Mouse (Mus musculus): Measurements from ENCODE around the gene Pex13. TPM values are rescaled to one million over a fixed set of nuclear protein-coding genes. Genes with fewer than 3 reads are reported as not detected.

Gene Pex13
- polyA plus RNA-seq (2015; fragmentation: Nextera tagmentation; extraction: Ambion mirVana) = 24.1 and 29.1 TPM in 2 replicates

DNA sequence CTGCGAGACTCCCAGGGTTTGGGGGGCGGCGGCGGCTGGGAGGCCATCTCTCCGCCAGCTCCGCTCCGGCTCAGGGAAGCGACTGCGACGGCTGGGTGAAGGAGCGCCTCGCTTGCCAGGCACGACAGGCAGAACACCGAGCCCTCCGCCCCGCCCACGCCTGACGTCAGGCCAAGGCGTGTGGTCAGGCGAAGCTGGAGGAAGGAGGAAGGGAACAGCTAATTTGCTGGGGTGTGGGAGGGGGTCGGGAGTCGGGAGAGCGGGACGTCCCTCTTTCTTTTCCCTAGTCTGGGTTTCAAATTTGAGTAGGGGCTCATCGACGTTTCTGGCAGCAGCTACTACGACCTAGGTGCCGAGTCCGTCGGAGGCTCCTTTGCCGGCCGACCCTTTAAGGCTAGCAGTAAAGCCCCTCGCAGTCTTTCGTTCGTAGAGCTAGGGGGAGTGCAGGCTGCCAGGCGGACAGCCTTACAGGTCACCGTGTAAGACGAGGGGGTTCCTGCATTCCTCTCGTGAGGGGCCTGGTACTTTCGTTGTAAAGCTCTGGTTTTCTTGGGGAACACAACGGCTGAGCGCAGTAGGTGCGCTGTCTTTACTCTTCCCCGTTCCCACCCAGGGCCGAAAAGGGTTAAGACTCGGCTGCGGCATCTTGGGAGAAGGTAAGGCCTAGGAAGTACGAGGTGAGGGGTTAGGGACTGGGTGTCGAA is at the start of gene Pex13:
Pex13 (minus strand) TSS at position 162 of the 704 bp plus-strand sequence.
- ATAC-seq (replicated peaks; ENCODE audit: extremely low read depth, insufficient read depth, low FRiP score) = peak; percentile 97

DNA sequence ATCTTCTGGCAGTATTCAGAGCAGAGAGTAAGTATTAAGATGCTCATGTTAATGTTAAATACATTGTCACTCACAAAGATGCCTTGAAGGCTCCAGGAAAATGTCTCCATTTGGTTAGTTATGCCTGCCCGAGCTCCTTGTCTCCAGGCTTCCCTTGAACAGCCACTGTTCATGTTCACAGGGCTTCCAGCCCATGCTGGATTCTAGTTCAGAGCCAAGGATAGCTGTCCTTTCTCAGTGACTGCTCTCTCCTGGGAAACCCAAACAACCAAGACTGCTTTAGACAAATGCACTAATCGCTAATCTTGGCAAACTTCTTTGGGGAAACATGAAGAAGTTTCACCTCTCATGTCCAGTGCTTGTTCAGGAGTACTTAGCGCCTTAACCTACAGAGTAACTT is 46.5 kb upstream of the Pex13 start:
- peaks cover 53% of the 10 kb centered on the region for H3K36me3 ChIP-seq (ENCODE audit: control insufficient read depth, insufficient read depth)
- no peaks in the 10 kb centered on the region for H3K9me3 ChIP-seq (replicated peaks; ENCODE audit: control insufficient read depth, low read length)
- no peak overlapping the region for H3K9ac ChIP-seq (ENCODE audit: low read length)
- no peak overlapping the region for H3K4me2 ChIP-seq (ENCODE audit: low read depth, low read length)
- H3K4me1 ChIP-seq (ENCODE audit: control insufficient read depth, insufficient read depth, low read length) = no peaks in the 10 kb centered on the region
- no peak overlapping the region for H3K27ac ChIP-seq (ENCODE audit: low read length)
- no peak overlapping the region for H3K4me3 ChIP-seq (ENCODE audit: low read length)
- ATAC-seq (replicated peaks; ENCODE audit: extremely low read depth, insufficient read depth, low FRiP score) = no peak
- no peaks in the 10 kb centered on the region for H3K27me3 ChIP-seq (ENCODE audit: control insufficient read depth, insufficient read depth, low read length)
- 97% methylated on average over 3 of the region's 3 CpGs for WGBS

More for the DNA sequence above, at the start of gene Pex13:
- Histone ChIP-seq H3K9ac (ENCODE audit: low read length) (peak within 1 kb of the TSS; percentile 96), H3K4me1 (ENCODE audit: control insufficient read depth, insufficient read depth, low read length) (peaks cover 6% of the 10 kb centered on the region), H3K27me3 (ENCODE audit: control insufficient read depth, insufficient read depth, low read length) (no peaks in the 10 kb centered on the region), H3K27ac (ENCODE audit: low read length) (peak within 1 kb of the TSS; percentile 95), H3K4me3 (ENCODE audit: low read length) (peak within 1 kb of the TSS; percentile 99), H3K4me2 (ENCODE audit: low read depth, low read length) (peak within 1 kb of the TSS; percentile 83), H3K36me3 (ENCODE audit: control insufficient read depth, insufficient read depth) (no peaks in the 10 kb centered on the region; the same call in 1 of the 2 replicates), H3K9me3 (replicated peaks; ENCODE audit: control insufficient read depth, low read length) (no peaks in the 10 kb centered on the region)
- under 1% methylated on average over 49 of the region's 49 CpGs for WGBS

DNA sequence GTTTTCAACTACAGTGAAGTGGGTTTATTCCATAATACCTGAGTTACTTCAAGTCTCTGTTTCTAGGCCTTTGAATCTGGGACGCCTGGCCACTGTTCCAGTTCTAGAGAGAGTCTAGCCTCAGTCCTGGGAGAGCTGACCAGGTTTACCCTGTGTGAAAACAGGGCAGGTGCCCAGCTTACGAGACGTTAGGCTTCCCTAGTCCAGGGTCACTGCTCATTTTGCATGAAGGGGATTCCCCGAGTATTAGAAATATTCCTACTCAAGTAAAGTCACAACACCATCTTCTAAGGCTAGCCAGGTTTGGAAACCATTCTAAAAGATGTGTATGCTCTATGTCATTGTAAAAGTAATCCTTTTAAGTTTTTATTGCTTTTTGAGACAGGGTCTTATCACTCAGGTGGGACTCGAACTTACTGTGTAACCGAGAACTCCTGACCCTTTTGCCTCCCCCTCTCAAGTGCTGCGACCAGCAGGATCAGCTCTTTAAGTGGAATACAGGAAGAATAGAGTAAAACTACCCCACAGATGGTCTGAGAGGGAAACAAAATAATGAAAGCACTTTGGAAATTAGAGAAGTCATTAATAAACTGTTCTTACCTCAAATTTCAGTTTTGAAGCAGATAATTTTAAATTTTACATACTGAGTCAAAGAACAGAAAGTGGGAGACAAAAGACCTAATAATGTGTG is 39.0 kb upstream of the Pex13 start:
- peaks cover 22% of the 10 kb centered on the region for H3K36me3 ChIP-seq (ENCODE audit: control insufficient read depth, insufficient read depth)
- WGBS = 85% methylated on average over 7 of the region's 7 CpGs
- H3K9me3 ChIP-seq (replicated peaks; ENCODE audit: control insufficient read depth, low read length) = no peaks in the 10 kb centered on the region
- no peak overlapping the region for H3K4me2 ChIP-seq (ENCODE audit: low read depth, low read length)
- H3K27ac ChIP-seq (ENCODE audit: low read length) = no peak overlapping the region
- H3K9ac ChIP-seq (ENCODE audit: low read length) = no peak overlapping the region
- no peak overlapping the region for H3K4me3 ChIP-seq (ENCODE audit: low read length)
- H3K27me3 ChIP-seq (ENCODE audit: control insufficient read depth, insufficient read depth, low read length) = no peaks in the 10 kb centered on the region
- H3K4me1 ChIP-seq (ENCODE audit: control insufficient read depth, insufficient read depth, low read length) = no peaks in the 10 kb centered on the region
- ATAC-seq (replicated peaks; ENCODE audit: extremely low read depth, insufficient read depth, low FRiP score) = no peak

GRCm38 (mm10) chr11:23701831-23702230 is 36.1 kb upstream of the Pex13 start:
- 90% methylated on average over 3 of the region's 3 CpGs for WGBS
- Histone ChIP-seq H3K4me3 (ENCODE audit: low read length) (no peak overlapping the region), H3K9ac (ENCODE audit: low read length) (no peak overlapping the region), H3K27me3 (ENCODE audit: control insufficient read depth, insufficient read depth, low read length) (no peaks in the 10 kb centered on the region), H3K9me3 (replicated peaks; ENCODE audit: control insufficient read depth, low read length) (no peaks in the 10 kb centered on the region), H3K4me2 (ENCODE audit: low read depth, low read length) (no peak overlapping the region), H3K4me1 (ENCODE audit: control insufficient read depth, insufficient read depth, low read length) (no peaks in the 10 kb centered on the region), H3K36me3 (ENCODE audit: control insufficient read depth, insufficient read depth) (peaks cover 8% of the 10 kb centered on the region), H3K27ac (ENCODE audit: low read length) (no peak overlapping the region)
- no peak for ATAC-seq (replicated peaks; ENCODE audit: extremely low read depth, insufficient read depth, low FRiP score)

DNA sequence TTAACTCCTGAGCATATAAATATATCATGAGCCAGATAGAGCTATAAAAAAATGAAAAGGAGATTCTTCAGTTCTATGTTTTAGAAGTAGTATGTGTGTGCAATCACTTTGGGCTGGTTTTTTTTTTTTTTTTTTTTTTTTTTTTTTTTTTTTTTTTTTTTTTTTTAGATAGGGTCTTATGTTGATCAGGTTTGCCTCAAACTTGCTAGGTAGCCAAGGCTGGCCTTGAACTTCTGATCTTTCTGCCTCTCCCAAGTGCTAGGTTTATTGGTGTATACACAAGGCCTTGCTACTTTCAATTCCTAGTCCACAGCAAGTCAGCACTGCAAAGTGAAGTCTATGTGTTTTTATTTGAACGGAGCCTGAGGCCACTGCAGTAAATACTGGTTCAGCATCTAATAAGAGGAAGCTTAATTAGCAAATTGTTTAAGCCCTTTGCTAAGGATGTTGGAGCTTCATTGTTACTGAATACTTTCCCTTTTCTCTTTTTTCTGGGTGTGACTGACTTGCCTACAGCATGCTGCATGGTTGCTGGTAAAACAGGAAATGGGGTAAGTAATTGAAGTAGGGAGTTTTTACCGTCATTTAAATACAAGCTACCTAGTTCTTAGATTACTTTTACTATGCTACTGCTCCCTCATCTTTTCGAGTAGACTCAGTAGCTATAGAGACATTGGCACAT is 33.8 kb upstream of the Pex13 start:
- WGBS = 68% methylated on average over 3 of the region's 3 CpGs
- Histone ChIP-seq H3K27ac (ENCODE audit: low read length) (no peak overlapping the region), H3K4me1 (ENCODE audit: control insufficient read depth, insufficient read depth, low read length) (no peaks in the 10 kb centered on the region), H3K4me3 (ENCODE audit: low read length) (no peak overlapping the region), H3K27me3 (ENCODE audit: control insufficient read depth, insufficient read depth, low read length) (no peaks in the 10 kb centered on the region), H3K9ac (ENCODE audit: low read length) (no peak overlapping the region), H3K36me3 (ENCODE audit: control insufficient read depth, insufficient read depth) (peaks cover 5% of the 10 kb centered on the region; the same call in 1 of the 2 replicates), H3K4me2 (ENCODE audit: low read depth, low read length) (no peak overlapping the region), H3K9me3 (replicated peaks; ENCODE audit: control insufficient read depth, low read length) (no peaks in the 10 kb centered on the region)
- ATAC-seq (replicated peaks; ENCODE audit: extremely low read depth, insufficient read depth, low FRiP score) = no peak

DNA sequence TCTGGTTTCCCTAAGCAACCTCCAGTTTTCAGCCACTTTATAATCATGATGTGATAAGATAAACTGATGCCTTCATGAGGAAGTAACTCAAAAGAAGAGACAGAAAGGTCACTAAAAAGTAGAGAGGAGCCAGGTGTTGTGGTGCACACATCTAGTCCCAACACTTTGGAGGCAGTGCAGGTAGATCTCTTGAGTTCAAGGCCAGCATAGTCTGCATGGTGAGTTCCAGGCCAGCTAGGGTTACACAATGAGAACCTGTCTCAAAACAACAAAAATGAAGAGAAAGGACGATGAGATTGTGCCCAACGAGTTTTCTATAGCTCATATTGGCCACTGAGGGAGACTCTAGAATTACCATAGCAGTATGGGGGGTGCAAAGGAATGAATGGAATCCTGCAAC is 32.8 kb upstream of the Pex13 start:
- Histone ChIP-seq H3K4me2 (ENCODE audit: low read depth, low read length) (no peak overlapping the region), H3K36me3 (ENCODE audit: control insufficient read depth, insufficient read depth) (peaks cover 3% of the 10 kb centered on the region; the same call in 1 of the 2 replicates), H3K4me3 (ENCODE audit: low read length) (no peak overlapping the region), H3K9me3 (replicated peaks; ENCODE audit: control insufficient read depth, low read length) (no peaks in the 10 kb centered on the region), H3K4me1 (ENCODE audit: control insufficient read depth, insufficient read depth, low read length) (no peaks in the 10 kb centered on the region), H3K9ac (ENCODE audit: low read length) (no peak overlapping the region), H3K27me3 (ENCODE audit: control insufficient read depth, insufficient read depth, low read length) (no peaks in the 10 kb centered on the region), H3K27ac (ENCODE audit: low read length) (no peak overlapping the region)
- WGBS = 80% methylated on average over 2 of the region's 2 CpGs
- ATAC-seq (replicated peaks; ENCODE audit: extremely low read depth, insufficient read depth, low FRiP score) = no peak

DNA sequence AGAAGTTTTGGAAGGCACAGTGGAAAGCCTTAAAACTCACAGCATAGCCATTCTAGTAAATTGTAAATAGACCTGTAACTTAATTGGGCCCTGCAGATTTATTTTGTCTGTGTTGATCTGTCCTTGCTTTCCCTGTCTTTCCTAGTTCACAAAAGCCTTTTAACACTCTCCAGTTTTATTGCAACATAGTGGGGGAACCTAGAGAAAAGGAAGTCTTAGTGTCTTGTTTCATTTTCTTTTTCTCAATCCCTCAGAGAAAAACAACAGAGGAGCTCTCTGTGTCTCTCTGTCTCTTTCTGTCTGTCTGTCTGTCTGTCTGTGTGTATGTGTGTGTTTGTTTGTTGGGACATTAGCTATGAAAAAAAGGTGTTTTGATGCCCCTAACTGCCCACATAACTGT is 30.1 kb upstream of the Pex13 start:
- Histone ChIP-seq H3K9me3 (replicated peaks; ENCODE audit: control insufficient read depth, low read length) (no peaks in the 10 kb centered on the region), H3K36me3 (ENCODE audit: control insufficient read depth, insufficient read depth) (no peaks in the 10 kb centered on the region), H3K4me3 (ENCODE audit: low read length) (no peak overlapping the region), H3K4me2 (ENCODE audit: low read depth, low read length) (no peak overlapping the region), H3K27ac (ENCODE audit: low read length) (no peak overlapping the region), H3K9ac (ENCODE audit: low read length) (no peak overlapping the region), H3K4me1 (ENCODE audit: control insufficient read depth, insufficient read depth, low read length) (no peaks in the 10 kb centered on the region), H3K27me3 (ENCODE audit: control insufficient read depth, insufficient read depth, low read length) (no peaks in the 10 kb centered on the region)
- no peak for ATAC-seq (replicated peaks; ENCODE audit: extremely low read depth, insufficient read depth, low FRiP score)

DNA sequence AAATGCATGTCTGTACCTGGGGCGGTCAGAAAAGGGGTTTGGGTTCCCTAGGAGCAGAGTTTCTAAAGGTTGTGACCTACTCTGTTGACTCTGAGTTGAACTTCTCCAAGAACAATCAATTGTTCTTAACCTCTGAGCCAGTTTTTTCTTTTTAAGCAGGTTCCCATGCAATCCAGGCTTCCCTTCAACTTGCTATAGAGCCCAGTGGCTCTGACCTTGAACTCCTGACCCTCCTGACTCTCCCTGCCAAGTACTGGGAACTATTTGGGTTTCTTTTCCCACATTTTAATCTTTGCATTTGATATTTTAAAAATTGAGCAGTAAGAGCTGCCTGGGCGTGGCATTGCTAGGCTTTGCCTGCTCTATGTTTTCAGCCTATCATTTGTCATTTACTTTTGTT is 27.5 kb upstream of the Pex13 start:
- no peak overlapping the region for H3K4me2 ChIP-seq (ENCODE audit: low read depth, low read length)
- H3K36me3 ChIP-seq (ENCODE audit: control insufficient read depth, insufficient read depth) = no peaks in the 10 kb centered on the region; the same call in 1 of the 2 replicates
- no peaks in the 10 kb centered on the region for H3K9me3 ChIP-seq (replicated peaks; ENCODE audit: control insufficient read depth, low read length)
- WGBS = 91% methylated on average over 2 of the region's 2 CpGs
- no peak overlapping the region for H3K4me3 ChIP-seq (ENCODE audit: low read length)
- H3K4me1 ChIP-seq (ENCODE audit: control insufficient read depth, insufficient read depth, low read length) = no peaks in the 10 kb centered on the region
- no peak for ATAC-seq (replicated peaks; ENCODE audit: extremely low read depth, insufficient read depth, low FRiP score)
- no peaks in the 10 kb centered on the region for H3K27me3 ChIP-seq (ENCODE audit: control insufficient read depth, insufficient read depth, low read length)
- no peak overlapping the region for H3K9ac ChIP-seq (ENCODE audit: low read length)
- H3K27ac ChIP-seq (ENCODE audit: low read length) = no peak overlapping the region

GRCm38 (mm10) chr11:23688060-23688459 is 22.3 kb upstream of the Pex13 start:
- no peak overlapping the region for H3K4me2 ChIP-seq (ENCODE audit: low read depth, low read length)
- H3K4me1 ChIP-seq (ENCODE audit: control insufficient read depth, insufficient read depth, low read length) = no peaks in the 10 kb centered on the region
- no peak overlapping the region for H3K27ac ChIP-seq (ENCODE audit: low read length)
- 86% methylated on average over 1 of the region's 1 CpGs for WGBS
- H3K9me3 ChIP-seq (replicated peaks; ENCODE audit: control insufficient read depth, low read length) = no peaks in the 10 kb centered on the region
- H3K9ac ChIP-seq (ENCODE audit: low read length) = no peak overlapping the region
- no peaks in the 10 kb centered on the region; the same call in 1 of the 2 replicates for H3K36me3 ChIP-seq (ENCODE audit: control insufficient read depth, insufficient read depth)
- no peaks in the 10 kb centered on the region for H3K27me3 ChIP-seq (ENCODE audit: control insufficient read depth, insufficient read depth, low read length)
- ATAC-seq (replicated peaks; ENCODE audit: extremely low read depth, insufficient read depth, low FRiP score) = no peak
- no peak overlapping the region for H3K4me3 ChIP-seq (ENCODE audit: low read length)

All from heart, embryonic 16.5 days (tissue).